Mouse (Mus musculus) megakaryocyte progenitor cell, adult 5-6 weeks (primary cell): ENCODE data around the gene Themis2. TPM values are rescaled to one million over a fixed set of nuclear protein-coding genes. Genes with fewer than 3 reads are reported as not detected.
A peak's percentile ranks its signal among the peaks of the same experiment; 100 is the strongest.
"Not testable (repeated sequence)": the region's sequence is repeated elsewhere in the genome, so short reads cannot be mapped to it uniquely, and the experiment has no call there.

Source experiments
- ATAC-seq: replicated peaks from 2 replicates; pipeline ENCODE4 v1.8.0; 2016; ENCODE audit warnings: mild to moderate bottlenecking, moderate TSS enrichment, inconsistent platforms; ENCODE audit not compliant: poor library complexity
- total RNA-seq, 2 experiments: library from RNA; stranded (forward) in 1 of 2; stranded (reverse) in 1 of 2; fragments of 157-497, 149-512 nt in 1 of 2; fragments of 200-1000 nt in 1 of 2; gene quantifications; 2 replicates each; pipeline versions ENCODE4 v1.2.3 to v1.2.4; 2015 to 2017

The Themis2 gene
- total RNA-seq, 2 experiments from 2014 or later, result 23.6 to 27.5 TPM

DNA sequence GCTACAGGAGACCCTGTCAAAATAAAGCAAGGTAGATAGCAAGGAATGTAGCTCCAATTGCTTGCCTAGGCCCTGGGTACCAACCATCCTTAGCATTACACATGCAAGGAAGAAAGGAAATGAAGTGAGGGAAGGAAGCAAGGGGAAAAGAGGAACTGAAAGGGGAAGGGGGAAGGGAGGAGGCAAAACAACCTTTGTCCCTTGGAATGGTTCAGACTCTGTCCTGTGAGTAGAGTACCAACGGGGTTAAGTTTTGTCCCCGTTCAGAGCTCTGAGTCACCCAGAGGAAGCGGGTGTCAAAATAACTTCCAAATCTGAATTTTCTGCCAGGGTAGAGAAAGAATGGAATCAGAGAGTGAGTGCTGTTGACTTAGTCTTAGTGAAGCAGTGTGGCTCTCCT lies 35.9 kb downstream of the Themis2 start:
- peak; percentile 30; the same call in 1 of the 2 replicates for ATAC-seq

DNA sequence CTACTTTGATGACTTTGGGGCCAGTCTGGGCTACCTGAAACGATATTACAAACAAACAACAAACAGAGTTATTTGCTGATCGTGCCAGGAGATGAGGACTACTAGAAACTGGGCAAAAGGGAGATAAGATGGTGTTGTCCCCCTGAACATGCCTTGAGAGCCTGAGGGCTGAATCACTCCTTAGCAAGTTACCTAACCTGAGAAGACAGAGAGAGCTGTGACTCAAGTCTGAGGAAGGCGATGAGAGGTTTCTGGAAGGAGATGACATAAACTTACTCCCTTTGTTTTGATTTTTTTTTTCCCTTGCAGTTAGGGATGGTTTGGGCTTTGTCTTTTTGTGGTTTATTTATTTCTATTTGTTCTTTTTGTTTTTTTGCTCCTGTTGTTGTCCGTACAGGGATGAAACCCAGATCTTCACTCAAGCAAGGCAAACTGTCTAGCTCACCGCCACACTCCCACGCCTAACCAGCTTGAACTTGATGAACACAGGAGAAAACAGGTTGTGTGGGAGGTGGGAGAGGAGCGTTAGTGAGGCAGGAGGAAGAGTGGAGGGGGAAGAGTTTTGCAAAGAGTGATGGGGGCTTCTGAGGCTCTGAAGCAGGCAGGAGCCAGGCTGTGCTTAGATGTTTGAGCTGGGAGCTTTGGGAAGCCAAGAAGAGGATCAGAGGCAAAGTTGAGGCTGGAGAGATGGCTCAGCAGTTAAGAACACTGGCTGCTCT lies 38.4 kb downstream of the Themis2 start:
- no peak for ATAC-seq

DNA sequence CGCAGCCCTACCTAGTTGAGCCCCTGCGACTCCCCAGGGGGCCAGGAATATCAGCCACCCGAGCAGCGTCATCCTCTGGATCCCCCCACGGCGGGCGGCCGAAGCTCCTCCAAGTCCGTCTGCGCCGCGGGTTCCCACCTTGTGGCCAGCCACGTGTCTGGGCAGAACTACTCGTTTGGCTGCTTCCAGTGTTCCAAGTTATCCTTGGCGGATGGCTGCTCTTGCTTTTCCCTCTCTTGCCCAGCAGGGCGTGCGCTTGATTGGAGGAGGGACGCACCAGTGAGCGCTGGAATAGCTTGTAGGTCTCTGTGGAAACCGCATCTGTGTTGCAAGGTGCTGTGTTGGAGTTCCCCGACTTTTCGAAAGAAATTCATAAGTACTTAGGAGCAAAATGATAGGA lies 39.2 kb downstream of the Themis2 start, which contains the start of gene Smpdl3b:
Gene Smpdl3b (minus strand): TSS at position 279 of the 400 bp plus-strand sequence.
- peak; percentile 84 for ATAC-seq

DNA sequence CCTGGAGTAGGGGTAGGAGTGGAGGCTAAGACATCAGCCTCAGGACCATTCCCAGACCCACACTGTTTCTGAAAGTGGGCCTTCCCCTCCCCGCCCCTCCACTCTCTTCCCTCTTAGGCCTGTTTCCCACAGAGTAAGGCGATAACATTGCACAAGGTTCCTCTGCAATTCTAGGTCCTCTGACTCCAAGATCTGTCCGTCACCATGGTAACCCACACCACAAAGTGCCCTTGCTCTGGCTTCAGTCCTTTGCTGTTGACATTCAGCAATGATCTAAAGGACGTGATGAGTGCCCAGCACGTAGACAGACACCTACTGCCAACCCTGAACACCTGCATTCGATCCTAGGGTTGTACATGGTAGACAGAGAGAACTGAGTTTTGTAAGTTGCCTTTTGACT lies 43.2 kb downstream of the Themis2 start:
- peak; percentile 73 for ATAC-seq

DNA sequence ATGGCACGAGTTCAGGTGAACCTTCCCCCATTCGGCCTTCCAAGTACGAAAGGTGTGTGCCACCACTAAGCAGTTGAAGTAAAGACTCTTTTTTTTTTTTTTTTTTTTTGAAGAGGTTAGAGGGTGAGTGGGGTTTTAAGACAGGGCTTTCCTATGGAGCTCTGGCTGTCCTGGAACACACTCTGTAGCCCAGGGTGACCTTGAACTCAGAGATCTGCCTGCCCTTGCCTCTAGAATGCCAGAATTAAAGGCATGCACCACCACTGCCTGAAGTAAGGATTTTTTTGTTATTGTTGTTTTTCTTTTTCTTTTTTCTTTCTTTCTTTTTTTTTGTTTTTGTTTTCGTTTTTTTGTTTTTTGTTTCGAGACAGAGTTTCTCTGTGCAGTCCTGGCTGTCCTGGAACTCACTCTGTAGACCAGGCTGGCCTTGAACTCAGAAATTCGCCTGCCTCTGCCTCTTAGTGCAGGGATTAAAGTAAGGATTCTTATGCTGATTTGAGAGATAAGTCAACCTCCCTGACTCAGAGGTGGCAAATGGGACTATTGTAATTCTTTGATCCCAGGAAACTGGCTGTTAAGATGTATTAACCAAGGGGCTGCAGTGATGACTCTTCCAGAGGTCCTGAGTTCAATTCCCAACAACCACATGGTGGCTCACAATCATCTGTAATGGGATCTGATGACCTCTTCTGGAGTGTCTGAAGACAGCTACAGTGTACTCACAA lies 46.8 kb downstream of the Themis2 start:
- no peak for ATAC-seq

DNA sequence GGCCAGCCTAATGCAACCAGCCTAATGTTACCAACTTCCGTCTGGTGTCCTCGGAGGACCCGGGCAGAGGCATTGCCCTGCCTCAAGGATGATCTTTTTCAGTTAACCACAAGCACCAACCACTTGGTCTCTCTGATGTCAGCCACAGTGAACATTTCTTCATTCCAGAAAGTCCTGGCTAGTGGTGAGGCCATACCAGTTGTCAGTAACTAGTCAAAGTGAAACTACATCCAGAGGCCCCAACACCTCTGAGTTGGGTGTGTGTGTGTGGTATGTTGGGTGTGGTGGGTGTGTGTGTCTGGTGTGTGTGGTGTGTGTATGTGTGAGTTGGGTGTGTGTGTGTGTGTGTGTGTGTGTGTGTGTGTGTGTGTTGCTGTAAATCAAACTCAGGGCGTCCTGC lies 47.4 kb downstream of the Themis2 start:
- ATAC-seq, result peak; percentile 61

DNA sequence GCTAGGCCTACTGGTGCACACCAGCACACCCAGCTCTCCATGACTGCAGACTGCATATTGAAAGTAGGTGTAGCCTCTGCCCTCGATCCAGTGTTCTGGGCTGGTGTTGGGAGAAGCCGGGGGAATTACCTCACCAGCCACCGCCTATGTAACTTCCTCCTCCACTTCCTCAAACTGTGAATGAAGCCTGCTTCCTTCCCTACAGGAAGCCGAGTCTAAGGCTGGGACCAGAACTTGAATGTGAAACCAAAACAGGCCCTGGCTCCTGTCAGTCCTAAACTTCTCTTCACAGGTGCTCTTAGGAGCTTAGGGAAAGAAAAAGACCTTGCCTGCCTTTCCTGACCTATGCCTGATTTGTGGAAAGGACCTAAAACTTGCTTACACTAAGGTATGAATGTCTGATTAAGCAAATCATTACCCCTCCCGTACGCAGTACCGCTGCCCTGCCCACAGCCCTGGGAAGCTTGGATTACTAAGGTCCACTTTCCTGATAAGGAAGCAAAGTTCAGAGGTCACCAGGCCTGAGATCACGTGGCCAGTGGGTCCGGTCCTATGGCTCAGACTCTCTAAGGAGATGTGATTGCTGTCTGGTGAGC lies 48.4 kb downstream of the Themis2 start:
- ATAC-seq, result peak; percentile 81

DNA sequence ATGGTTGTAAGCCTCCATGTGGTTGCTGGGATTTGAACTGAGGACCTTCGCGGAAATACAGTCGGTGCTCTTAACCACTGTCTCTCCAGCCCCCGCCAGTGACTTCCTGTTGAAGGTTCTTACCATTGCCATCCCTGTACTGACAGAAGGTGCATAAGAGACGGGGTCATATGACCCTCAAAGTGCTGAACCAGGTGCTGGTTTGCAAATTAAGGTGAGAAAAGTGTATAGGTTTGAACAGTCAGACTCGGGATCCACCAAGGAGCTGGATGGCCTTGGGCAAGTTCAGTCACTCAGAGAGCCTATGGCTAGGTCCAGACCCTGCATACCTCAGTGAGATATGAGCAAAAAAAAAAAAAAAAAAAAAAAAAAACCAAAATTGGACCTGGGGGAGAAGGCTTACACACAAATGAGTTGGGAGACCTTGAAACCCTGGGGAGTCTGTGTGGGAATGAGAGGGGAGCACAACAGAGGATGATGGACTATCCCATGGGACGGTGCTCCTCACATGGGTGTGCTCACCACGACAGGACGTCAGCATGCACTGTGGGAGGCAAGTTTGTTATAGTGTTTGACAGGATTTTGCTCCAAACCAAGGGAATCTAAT lies 49.2 kb downstream of the Themis2 start:
- ATAC-seq, result no peak

DNA sequence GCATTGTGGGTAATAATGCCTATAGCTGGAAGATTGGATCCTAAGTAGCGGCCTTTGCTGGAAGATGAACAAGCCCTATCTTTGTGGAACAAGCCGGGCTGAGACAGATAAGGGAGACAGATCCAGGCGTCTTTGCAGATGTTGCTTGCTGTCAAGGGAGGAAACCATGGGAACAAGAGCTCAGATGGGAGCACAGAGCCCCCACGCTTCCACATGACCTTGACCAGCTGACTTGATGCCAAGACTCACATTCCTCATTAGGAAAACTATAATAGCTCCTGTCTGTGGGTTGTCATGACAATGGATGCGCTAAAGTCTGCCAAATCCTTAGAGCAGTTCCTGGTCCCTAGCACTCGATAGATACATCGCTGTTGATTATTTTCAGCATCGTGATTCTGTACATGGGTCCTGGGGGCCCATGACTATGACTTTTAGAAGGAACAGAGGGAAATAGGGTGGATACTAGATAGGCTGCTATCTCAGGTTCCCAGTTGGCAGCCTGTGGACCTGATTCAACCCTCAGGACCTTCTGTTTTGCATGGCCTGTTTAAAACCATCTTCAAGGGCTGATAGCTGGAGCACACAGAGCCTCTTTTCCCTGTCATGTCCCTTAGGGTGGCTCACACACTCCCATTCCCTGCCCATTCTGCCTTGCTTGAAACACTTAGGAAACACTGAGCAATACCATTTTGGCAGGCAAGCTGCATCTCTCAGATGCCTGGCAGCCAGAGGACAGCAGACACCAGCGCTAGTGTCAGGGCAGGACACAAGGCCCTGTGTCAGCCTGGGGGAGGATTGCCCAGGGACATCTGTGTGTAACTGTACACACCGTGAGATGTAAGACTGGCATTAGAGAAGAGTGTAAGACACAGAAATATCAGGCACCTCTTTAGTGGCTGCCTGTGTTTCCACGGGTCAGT lies 51.9 kb downstream of the Themis2 start:
- ATAC-seq, result peak; percentile 55

DNA sequence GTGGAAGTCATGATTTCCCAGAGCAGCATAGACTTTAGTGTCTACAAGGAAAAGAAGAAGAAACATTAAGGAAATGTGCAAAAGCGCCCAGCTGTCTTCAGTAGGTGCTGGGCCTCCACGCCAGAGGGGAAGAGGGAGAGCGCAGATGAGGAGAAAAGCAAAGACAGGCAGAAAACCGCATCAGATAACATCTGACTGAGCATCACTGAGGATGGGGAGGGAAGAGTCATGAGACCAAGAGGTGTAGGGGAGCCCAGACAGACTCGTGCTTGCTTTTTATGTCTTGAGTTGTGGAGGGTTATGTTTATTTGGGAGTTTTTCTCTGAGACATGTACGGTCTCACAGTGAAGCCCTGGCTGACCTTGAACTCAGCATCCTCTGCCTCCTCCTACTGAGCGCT lies 54.7 kb downstream of the Themis2 start:
- no peak for ATAC-seq

DNA sequence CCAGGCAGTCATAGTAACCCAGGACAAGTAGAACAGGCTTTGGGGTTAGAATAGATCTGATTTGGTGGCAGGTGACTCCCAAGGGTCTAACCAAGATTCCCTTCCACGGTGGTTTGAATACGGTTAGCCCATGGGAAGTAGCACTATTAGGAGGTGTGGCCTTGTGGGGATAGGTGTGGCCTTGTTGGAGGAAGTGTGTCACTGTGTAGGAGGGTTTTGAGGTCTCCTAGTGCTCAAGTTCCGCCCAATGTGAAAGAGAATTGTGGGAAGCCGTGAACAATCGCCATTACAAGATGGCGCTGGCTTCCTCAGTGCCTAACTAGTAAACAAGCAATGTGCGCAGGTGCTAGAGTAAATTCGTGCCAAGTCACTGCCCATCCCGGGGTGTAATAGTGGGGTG lies 59.0 kb downstream of the Themis2 start:
- ATAC-seq, result not testable (repeated sequence)

DNA sequence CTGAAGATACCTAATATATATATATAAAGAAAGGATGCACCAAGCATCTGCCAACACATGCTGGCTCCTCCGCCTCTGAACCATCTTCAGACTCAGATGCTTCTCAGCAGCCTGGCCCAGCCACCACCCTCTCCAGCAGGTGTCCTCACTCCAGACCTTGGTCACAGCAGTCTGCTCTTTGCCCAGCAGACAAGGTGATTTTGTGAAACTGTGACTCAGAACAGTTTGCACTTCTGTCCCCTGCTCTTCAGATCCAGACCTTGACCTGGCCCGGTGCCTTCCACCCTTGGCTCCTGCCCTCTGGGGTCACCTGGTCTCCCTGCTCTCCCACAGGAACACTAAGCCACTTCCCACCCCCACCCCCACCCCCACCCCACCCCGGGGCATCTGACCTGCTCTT lies 60.3 kb downstream of the Themis2 start:
- ATAC-seq, result no peak

DNA sequence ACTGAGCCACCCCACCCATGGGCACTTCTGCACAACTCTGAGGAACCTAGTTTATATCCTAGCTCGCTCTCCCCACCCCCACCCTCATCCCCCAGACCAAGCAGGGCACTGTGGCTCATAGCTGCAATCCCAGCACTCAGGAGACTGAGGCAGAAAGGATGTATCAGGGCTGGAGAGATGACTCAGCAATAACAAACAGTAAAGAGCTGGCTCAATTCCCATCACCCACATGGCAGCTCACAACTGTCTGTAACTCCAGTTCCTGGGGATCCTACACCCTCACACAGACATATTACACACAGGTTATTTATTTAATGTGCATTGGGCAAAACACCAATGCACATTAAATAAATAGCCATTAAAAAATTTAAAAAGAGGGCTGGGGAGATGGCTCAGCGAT lies 60.8 kb downstream of the Themis2 start:
- ATAC-seq, result no peak

DNA sequence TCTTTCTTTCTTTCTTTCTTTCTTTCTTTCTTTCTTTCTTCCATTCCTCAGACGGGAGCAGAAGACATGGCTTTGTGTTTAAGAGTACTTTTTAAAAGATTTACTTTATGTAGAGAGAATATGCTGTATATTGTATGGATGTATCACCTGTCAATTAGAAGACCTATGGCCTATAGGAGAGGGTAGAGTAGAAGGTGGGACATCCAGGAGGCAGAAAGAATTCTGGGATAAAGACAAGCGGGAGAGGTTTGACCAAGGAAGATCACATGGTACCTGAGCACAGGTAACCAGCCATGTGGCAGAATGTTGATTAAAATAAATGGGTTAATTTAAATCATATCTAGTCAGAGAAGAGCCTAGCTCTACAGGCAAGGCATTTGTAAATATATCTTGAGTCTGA lies 61.4 kb downstream of the Themis2 start:
- ATAC-seq, result no peak

DNA sequence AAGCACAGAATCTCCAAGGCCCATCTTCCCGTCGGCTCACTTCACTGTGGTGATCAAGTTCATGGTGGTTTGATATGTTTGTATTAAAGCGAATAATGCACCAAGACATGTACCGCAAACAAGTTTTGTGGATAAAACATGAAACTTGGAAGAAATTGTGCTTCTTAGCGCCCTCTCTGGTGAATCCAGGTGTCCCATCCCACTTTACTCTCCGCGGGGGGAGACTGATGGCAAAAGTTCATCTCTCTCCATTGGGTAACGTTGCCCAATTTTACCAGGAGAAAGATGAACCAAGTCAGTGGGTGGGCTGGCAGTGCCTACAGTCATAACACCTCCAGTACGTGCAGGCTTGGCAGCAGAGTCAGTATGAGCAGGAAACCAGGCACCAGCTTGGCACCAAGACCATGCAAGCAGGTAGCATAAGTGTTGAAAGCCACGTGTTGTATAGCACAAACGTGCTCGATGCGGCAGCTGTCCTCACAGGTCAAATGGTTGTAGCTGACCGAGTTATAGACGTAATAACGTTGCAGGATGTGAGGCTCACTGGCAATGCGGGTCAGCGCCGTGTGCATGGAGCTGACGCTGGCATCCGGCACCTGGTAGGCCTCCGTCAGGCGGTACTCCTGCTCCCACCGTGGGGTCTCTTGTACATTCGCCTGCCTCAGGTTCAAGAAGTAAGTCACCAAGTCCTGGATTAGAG lies 63.0 kb downstream of the Themis2 start:
- no peak for ATAC-seq

DNA sequence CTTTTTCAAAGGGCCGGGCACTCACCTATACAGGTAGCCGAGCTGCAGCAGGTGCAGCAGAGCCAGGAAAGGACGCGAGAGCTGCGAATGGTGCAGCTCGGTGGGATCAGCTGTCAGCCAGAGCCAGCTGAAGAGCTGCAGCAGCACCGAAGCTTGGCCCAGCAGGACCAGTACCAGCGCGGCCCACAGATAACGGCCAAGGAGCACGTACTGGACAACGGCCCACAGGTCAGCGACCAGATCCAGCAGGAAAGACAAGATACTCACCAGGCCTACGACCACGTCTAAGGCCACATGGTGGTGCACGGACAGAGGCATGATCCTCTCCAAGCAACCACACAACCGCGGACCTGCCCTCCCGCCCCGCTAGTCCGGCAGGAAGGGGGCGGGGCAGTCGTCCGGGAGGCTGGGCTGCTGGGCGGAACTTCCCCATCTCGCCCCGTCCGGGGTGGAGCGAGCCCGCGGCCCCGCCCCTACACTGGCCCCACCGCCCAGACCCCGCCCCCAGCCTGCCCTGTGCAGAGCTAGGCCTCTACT lies 64.0 kb downstream of the Themis2 start, which contains the start of gene Xkr8:
Gene Xkr8 (minus strand): TSS at position 399 of the 537 bp plus-strand sequence.
- ATAC-seq, result peak; percentile 93
